Mouse (Mus musculus): Measurements from ENCODE around the gene Med20.
A peak's percentile ranks its signal among the peaks of the same experiment; 100 is the strongest.

Med20 gene

GRCm38 (mm10) chr17:47610849-47611660, at the start of gene Med20, which contains the start of the genes Bysl and Gm20517:
Gene Med20 (plus strand): TSS chr17:47611582.
Gene Bysl (minus strand): TSS chr17:47611492.
Gene Gm20517 (plus strand): TSS chr17:47611589.
- DNase-seq (ENCODE audit: low spot score in 2 of 2): peak; percentile 96

- no peak for DNase-seq (ENCODE audit: low spot score in 2 of 2)
These were observed 48.5 kb upstream of the Med20 start for GRCm38 (mm10) chr17:47562875-47563274.

- peak; percentile 44 to 74 for DNase-seq (ENCODE audit: low spot score in 2 of 2)
These were observed 46.8 kb upstream of the Med20 start for GRCm38 (mm10) chr17:47564612-47565011.

GRCm38 (mm10) chr17:47566133-47566532, 45.2 kb upstream of the Med20 start:
- no peak for DNase-seq (ENCODE audit: low spot score in 2 of 2)

GRCm38 (mm10) chr17:47567271-47567670, 44.1 kb upstream of the Med20 start:
- no peak for DNase-seq (ENCODE audit: low spot score in 2 of 2)

- no peak for DNase-seq (ENCODE audit: low spot score in 2 of 2)
These were observed 43.0 kb upstream of the Med20 start for GRCm38 (mm10) chr17:47568389-47568788.

DNA sequence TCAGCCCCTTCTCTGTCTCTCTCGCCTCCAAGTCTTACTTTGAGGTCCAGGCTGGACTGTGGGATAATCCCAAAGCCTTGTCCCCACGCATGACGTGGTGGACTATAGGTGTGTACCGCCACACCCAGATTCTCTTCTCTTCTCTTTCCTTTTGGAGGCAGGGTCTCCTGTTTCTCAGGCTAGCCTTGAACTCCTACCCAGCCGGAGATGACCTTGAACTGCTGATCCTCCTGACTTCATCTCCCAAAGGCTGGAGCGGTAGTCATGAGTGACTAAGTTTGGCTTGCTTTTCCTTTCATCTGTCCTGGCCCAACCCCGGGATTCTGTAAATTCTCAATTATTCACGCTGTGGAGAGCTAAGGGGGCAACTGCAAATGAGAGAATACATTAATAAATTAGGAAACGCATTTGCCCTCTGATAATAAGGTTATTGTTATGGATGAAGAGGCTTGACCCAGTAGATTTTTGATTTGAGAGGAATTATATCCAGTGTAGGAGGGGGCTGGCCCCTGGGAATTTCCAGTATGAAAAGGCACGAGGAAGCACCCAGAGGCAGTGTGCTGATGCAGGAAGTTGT, 42.3 kb upstream of the Med20 start:
- no peak for DNase-seq (ENCODE audit: low spot score in 2 of 2)

GRCm38 (mm10) chr17:47571621-47572020, 39.8 kb upstream of the Med20 start:
- DNase-seq (ENCODE audit: low spot score in 2 of 2): no peak

- no peak for DNase-seq (ENCODE audit: low spot score in 2 of 2)
These were observed 38.9 kb upstream of the Med20 start for GRCm38 (mm10) chr17:47572436-47572835.

DNA sequence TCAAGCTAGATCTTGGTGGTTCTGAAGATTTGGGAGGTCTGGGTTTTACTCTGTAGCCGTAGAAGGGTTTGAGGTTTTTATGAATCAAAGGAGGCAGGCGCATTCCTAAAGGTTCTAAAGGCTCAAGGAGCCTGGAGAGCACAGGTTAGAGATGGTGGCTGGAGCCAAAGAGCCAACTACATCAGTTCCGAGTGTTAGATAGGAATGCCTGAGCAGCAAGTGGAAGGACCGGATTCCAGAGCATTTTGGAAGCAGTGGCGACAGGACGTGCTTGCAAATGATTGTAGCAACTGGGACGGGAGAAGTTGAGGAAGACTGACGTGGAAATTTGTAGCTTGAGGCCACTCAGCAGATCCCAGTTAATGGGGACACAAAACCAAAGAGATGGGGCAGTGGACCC, 37.4 kb upstream of the Med20 start:
- no peak for DNase-seq (ENCODE audit: low spot score in 2 of 2)

- no peak for DNase-seq (ENCODE audit: low spot score in 2 of 2)
These were observed 36.6 kb upstream of the Med20 start for GRCm38 (mm10) chr17:47574830-47575229.

GRCm38 (mm10) chr17:47578655-47579054, 32.7 kb upstream of the Med20 start:
- no peak for DNase-seq (ENCODE audit: low spot score in 2 of 2)

DNA sequence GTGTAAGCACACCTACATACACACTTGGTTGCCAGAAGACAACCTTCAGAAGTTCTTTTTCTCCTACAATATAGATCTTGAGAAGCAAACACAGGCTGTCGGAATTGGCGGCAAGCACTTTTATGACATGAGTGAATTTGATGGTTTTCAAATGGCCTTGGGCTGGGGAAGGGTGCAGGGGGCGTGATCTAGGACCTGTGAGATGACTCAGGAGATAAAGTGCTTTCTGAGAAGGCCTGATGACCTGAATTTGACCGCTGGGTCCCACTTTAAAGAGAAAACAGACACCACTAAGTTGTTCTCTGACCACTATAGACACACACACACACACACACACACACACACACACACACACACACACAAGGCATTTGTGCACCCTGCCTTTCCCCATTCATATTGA, 30.4 kb upstream of the Med20 start:
- no peak for DNase-seq (ENCODE audit: low spot score in 2 of 2)

DNA sequence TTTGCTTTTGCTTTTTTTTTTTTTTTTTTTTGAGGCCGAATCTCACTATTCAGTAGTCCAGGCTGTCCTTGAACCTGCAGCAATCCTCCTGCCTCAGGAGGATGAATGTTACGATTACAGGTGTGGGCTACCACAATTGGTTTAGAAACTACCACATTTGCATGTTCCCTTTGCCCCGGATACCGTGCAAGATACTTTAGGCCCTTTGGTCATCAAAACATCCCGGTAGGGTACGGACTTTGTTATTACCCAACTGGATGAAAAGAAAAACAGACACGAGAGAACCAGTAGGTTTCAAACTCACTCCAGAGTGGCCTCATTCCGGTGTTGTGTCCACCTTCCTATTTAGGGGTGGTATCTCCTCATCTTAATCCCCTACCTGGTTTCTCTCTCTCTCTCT, 22.9 kb upstream of the Med20 start:
- no peak for DNase-seq (ENCODE audit: low spot score in 2 of 2)

DNA sequence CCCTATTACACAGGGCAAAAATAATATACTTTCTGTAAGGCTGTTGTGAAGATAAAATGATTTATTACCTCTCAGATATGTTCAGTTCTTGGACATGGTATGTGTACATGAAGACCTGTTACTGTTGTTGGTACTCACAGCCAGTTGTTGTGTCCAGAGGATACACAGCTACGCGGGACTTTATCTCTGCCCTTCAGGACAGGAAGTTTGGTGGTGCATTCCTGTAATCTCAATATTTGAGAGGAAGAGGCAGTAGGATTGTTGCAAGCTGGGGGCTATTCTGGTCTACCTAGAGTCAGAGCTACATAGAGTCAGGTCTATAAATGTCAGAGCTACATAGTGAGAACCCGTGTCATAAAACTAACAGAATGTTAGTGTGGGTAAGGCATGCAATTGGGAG, 20.3 kb upstream of the Med20 start:
- DNase-seq (ENCODE audit: low spot score in 2 of 2): no peak

GRCm38 (mm10) chr17:47593215-47593853, 18.0 kb upstream of the Med20 start:
- DNase-seq (ENCODE audit: low spot score in 2 of 2): peak; percentile 89 to 92

GRCm38 (mm10) chr17:47593854-47594182, 17.6 kb upstream of the Med20 start:
- no peak for DNase-seq (ENCODE audit: low spot score in 2 of 2)

DNA sequence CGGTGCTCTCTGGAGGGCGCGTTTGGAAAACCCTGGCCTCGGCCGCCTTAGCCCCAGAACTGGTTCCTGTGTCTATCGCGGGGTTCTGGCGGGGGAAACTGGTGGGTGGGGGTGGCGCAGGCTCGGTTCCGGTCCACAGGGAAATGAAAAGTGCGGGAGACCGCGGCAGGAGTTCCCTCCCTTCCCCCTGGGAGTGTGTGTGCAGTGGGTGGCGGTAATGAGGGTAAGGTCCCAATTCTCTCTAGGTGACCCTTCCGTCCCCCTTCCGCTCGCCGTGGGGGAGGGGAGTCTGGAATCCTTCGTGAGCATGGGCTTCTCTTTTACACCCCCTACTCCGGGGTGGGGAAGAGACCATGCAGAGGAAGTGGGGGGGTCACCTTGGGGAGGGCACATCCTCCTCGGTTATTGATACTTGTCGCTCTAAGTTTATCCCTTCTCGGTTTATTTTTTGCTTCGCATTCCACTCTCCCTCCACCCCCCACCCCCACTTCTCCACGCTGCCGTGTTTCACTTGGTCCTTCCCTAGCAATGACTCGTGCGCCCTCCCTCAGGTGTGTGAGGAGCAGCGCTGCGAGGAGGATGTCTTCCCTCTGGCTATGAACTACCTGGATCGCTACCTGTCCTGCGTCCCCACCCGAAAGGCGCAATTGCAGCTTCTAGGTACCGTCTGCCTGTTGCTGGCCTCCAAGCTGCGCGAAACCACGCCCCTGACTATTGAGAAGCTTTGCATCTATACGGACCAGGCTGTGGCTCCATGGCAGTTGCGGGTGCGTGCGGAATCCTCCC, 17.0 kb upstream of the Med20 start:
- DNase-seq (ENCODE audit: low spot score in 2 of 2): peak in 1 of 2 experiments; percentile 8

DNA sequence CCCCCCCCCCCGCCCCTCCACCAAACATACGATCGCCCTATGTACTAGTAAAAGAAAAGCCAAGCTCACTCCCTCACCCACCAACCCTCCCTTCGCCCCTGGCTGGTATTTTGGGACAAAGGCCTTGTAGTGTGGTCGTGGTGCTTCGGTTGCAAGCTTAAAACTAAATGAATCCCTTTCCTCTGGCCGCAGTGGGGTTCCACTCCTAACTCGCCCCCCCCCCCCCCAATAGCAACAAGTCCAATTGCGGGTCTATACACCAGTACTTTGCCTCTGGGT, 16.5 kb upstream of the Med20 start:
- no peak for DNase-seq (ENCODE audit: low spot score in 2 of 2)

DNA sequence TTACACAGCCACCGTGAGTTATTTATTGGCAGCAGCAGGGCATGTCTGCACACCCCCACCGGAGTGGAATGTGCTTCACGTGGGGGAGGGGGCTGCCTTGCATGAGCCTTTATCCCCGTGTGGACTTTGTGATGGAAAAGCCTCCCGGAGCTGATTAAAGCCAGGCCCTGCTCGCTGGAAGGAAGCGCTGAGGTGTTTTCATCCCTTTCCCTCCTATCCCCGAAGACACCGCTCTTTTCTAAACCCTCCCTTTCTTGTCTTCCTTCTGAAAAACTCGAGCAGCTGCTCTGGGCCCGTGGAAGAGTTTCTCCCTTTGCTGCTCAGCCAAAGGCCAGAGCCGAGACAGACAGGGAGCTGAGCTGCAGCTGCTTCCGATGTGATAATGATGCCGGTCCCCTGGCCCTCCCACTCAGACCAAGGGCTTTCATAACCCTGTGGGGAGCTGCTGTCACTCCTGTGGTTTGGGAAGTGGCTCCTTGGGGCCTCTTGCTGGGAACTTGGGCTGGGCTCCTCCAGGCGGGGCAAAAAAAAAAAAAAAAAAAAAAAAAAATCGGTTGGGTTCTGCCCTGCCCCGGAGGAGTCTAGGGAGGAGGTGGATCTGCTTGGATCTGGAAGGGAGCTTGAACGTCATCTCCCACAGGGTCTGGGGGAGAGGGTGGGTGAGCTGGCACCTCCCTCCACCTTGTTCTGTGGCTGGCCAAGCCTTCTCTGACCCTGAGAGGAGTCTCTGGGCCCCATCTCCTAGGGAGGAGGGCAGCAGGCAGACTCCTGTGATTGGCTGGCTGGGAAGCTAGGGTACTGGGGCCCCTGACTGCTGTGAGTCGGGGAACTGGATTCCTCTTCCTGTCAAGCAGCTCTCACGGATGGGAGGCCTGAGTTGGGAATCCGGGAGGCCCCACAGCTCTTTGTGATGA, 15.9 kb upstream of the Med20 start:
- peak in 1 of 2 experiments; percentile 8 for DNase-seq (ENCODE audit: low spot score in 2 of 2)

GRCm38 (mm10) chr17:47596162-47596838, 15.1 kb upstream of the Med20 start:
- no peak for DNase-seq (ENCODE audit: low spot score in 2 of 2)

Data from natural killer cell, adult 2 months (primary cell).